Mouse (Mus musculus) spleen, adult 2 months (tissue): ENCODE measurements around the gene S100a16.

Experiments used
- CTCF ChIP-seq: fragments of 200-500 bp; IDR thresholded peaks from 2 replicates; pipeline ENCODE4 v1.5.1; 2011; ENCODE audit warnings: mild to moderate bottlenecking, inconsistent platforms; ENCODE audit not compliant: insufficient read depth, insufficient read length, insufficient replicate concordance; ENCODE audit errors: extremely low read depth
- POLR2A ChIP-seq: fragments of 200-500 bp; IDR thresholded peaks from 2 replicates; pipeline ENCODE4 v1.6.1; 2011; ENCODE audit warnings: low read depth, low read length, inconsistent platforms

DNA sequence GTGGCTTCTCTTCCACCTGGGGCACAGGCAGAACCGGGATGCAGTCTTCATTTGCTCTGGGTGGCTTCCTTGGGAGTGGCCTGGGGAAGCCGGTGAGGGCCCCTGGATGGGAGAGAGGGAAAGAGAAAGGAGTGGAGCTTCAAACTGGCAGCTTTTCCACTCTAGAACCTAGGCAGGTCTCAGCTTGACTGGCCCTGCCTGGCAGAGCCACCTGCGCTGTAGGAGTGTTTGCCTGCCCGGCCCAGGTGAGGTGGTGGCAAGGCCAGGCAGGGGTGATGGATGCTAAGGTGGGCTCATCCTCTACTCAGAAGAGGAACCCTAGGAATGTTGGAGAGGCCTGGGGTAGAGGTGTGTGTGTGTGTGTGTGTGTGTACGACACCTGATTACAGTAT is 847 bp downstream of the S100a16 start:
- TF ChIP-seq POLR2A (no peak), CTCF (no peak)
